Mouse (Mus musculus): ENCODE measurements around the gene Tlnrd1. TPM values are rescaled to one million over a fixed set of nuclear protein-coding genes. Genes with fewer than 3 reads are reported as not detected.
A peak's percentile ranks its signal among the peaks of the same experiment; 100 is the strongest.
"Not testable (repeated sequence)": the region's sequence is repeated elsewhere in the genome, so short reads cannot be mapped to it uniquely, and the experiment has no call there.

Gene Tlnrd1
- 10 to 100 TPM; 13.5 to 14.9 TPM for total RNA-seq (2021)
- long read RNA-seq, experiment 1, full-length matches to known transcripts, result 31 of 31 reads
- long read RNA-seq, experiment 1, partial matches to known transcripts, result 0 of 31 reads
- long read RNA-seq, experiment 1, other reads (novel, unspliced or antisense), result 0 of 31 reads
- long read RNA-seq, experiment 2, full-length matches to known transcripts, result 39 of 39 reads
- long read RNA-seq, experiment 2, partial matches to known transcripts, result 0 of 39 reads
- long read RNA-seq, experiment 2, other reads (novel, unspliced or antisense), result 0 of 39 reads

- intact Hi-C loops (cut with DNase I), result loop anchor here (5.0 kb wide), 1 partner anchor 217 kb away; no protein-coding TSS in a partner anchor
- peak; percentile 87 to 89 for DNase-seq
Measured at GRCm38 (mm10) chr7:83884021-83884658, at the start of gene Tlnrd1, which contains the start of gene Mesd. Gene Tlnrd1 (minus strand): TSS chr7:83884305. Gene Mesd (plus strand): TSS chr7:83884466.

- intact Hi-C loops (cut with DNase I), result no loop called here
Measured at GRCm38 (mm10) chr7:83921637-83922036, 37.5 kb upstream of the Tlnrd1 start.

GRCm38 (mm10) chr7:83920241-83920640 is 36.1 kb upstream of the Tlnrd1 start:
- DNase-seq, result no peak
- intact Hi-C loops (cut with DNase I), result no loop called here

More at GRCm38 (mm10) chr7:83921637-83922036, 37.5 kb upstream of the Tlnrd1 start:
- no peak for DNase-seq

- peak; percentile 86 to 91 for DNase-seq
- intact Hi-C loops (cut with DNase I), result loop anchor here (1.0 to 10.0 kb wide), 3 partner anchors 240 to 441 kb away; partner anchors contain the start of gene Abhd17c
Measured at GRCm38 (mm10) chr7:83914566-83914965, 30.5 kb upstream of the Tlnrd1 start.

GRCm38 (mm10) chr7:83913995-83914394 is 29.9 kb upstream of the Tlnrd1 start:
- no peak for DNase-seq
- intact Hi-C loops (cut with DNase I), result loop anchor here (1.0 to 10.0 kb wide), 4 partner anchors 173 to 441 kb away; partner anchors contain the start of genes Abhd17c and Cemip

- DNase-seq, result no peak
- intact Hi-C loops (cut with DNase I), result loop anchor here (2.0 to 10.0 kb wide), 2 partner anchors 173 to 241 kb away; partner anchors contain the start of genes Abhd17c and Cemip
Measured at GRCm38 (mm10) chr7:83913405-83913932, 29.4 kb upstream of the Tlnrd1 start.

- no peak for DNase-seq
- intact Hi-C loops (cut with DNase I), result loop anchor here (2.0 to 10.0 kb wide), 2 partner anchors 175 to 243 kb away; partner anchors contain the start of genes Abhd17c and Cemip
Measured at GRCm38 (mm10) chr7:83911909-83912308, 27.8 kb upstream of the Tlnrd1 start.

GRCm38 (mm10) chr7:83904831-83905230 is 20.7 kb upstream of the Tlnrd1 start:
- DNase-seq, result no peak
- intact Hi-C loops (cut with DNase I), result no loop called here

- DNase-seq, result no peak
- intact Hi-C loops (cut with DNase I), result no loop called here
Measured at GRCm38 (mm10) chr7:83902296-83903145, 18.4 kb upstream of the Tlnrd1 start.

- DNase-seq, result no peak
- intact Hi-C loops (cut with DNase I), result no loop called here
Measured at GRCm38 (mm10) chr7:83901425-83901824, 17.3 kb upstream of the Tlnrd1 start.

- DNase-seq, result no peak
- intact Hi-C loops (cut with DNase I), result no loop called here
Measured at GRCm38 (mm10) chr7:83900519-83900918, 16.4 kb upstream of the Tlnrd1 start.

GRCm38 (mm10) chr7:83898267-83898666 is 14.2 kb upstream of the Tlnrd1 start:
- DNase-seq, result no peak
- intact Hi-C loops (cut with DNase I), result no loop called here

GRCm38 (mm10) chr7:83896077-83896740 is 12.1 kb upstream of the Tlnrd1 start:
- intact Hi-C loops (cut with DNase I), result no loop called here
- DNase-seq, result no peak

GRCm38 (mm10) chr7:83894348-83894747 is 10.2 kb upstream of the Tlnrd1 start:
- intact Hi-C loops (cut with DNase I), result no loop called here
- no peak for DNase-seq

- no peak for DNase-seq
- intact Hi-C loops (cut with DNase I), result no loop called here
Measured at GRCm38 (mm10) chr7:83892333-83892669, 8.2 kb upstream of the Tlnrd1 start.

- intact Hi-C loops (cut with DNase I), result no loop called here
Measured at GRCm38 (mm10) chr7:83891433-83892332, 7.6 kb upstream of the Tlnrd1 start.

GRCm38 (mm10) chr7:83889946-83890345 is 5.8 kb upstream of the Tlnrd1 start:
- not testable (repeated sequence) for DNase-seq
- intact Hi-C loops (cut with DNase I), result loop anchor here (5.0 kb wide), 2 partner anchors 193 to 323 kb away; no protein-coding TSS in a partner anchor

More at GRCm38 (mm10) chr7:83891433-83892332, 7.6 kb upstream of the Tlnrd1 start:
- DNase-seq, result peak; percentile 99 to 100

- intact Hi-C loops (cut with DNase I), result loop anchor here (5.0 kb wide), 2 partner anchors 192 to 322 kb away; no protein-coding TSS in a partner anchor
Measured at GRCm38 (mm10) chr7:83889383-83889782, 5.3 kb upstream of the Tlnrd1 start.

More at GRCm38 (mm10) chr7:83889383-83889782, 5.3 kb upstream of the Tlnrd1 start:
- peak; percentile 61 to 62 for DNase-seq

All from heart, postnatal 14 days (tissue).